Comparison of ENCODE assay signal across 8 mouse cellular contexts in genomic region chr12:40445206-40445605, GRCm38 (mm10). TPM values are rescaled to one million over a fixed set of nuclear protein-coding genes. Genes with fewer than 3 reads are reported as not detected.
DNase-seq lines count a peak whose midpoint lies in the region; ATAC-seq and TF ChIP-seq lines count a peak whose summit lies in the region.

No protein-coding gene starts in this region.

- H3K9ac ChIP-seq in neural tube, embryonic 11.5 days (ENCODE audit: low read length) = peak overlapping the region; percentile 54
- H3K9ac ChIP-seq in lung, embryonic 15.5 days = peak overlapping the region; percentile 56

- TF ChIP-seq POLR2A in cortical plate, adult 2 months (IDR thresholded peaks at IDR 0.05; ENCODE audit: extremely low read depth, insufficient read depth, low read length) = no peak

- H3K36me3 ChIP-seq in neural tube, embryonic 11.5 days (ENCODE audit: control insufficient read depth, insufficient read depth, low read length) = no peaks in the 10 kb centered on the region
- H3K36me3 ChIP-seq in hindbrain, embryonic 10.5 days = no peaks in the 10 kb centered on the region
- no peaks in the 10 kb centered on the region for H3K36me3 ChIP-seq in lung, embryonic 15.5 days

- peak; percentile 25 for DNase-seq in neural tube, embryonic 11.5 days (ENCODE audit: low spot score)
- no peak for DNase-seq in neural tube, embryonic 10.5 days (ENCODE audit: extremely low spot score, low spot score)
- no peak for DNase-seq in hindbrain, embryonic 10.5 days (ENCODE audit: low spot score)
- DNase-seq in Muller cell, postnatal 12 days (ENCODE audit: inconsistent ontology term) = no peak
- DNase-seq in gastrocnemius, adult 18-20 months (ENCODE audit: low spot score) = no peak
- DNase-seq in layer of hippocampus, postnatal 25 days (ENCODE audit: extremely low spot score in 1 of 2, low spot score in 1 of 2) = no peak

- no peaks in the 10 kb centered on the region for H3K27me3 ChIP-seq in neural tube, embryonic 11.5 days (ENCODE audit: control insufficient read depth, insufficient read depth, low read length)
- H3K27me3 ChIP-seq in hindbrain, embryonic 10.5 days (ENCODE audit: insufficient read depth, poor library complexity, severe bottlenecking) = no peaks in the 10 kb centered on the region
- H3K27me3 ChIP-seq in lung, embryonic 15.5 days = no peaks in the 10 kb centered on the region

- no peak overlapping the region for H3K27ac ChIP-seq in neural tube, embryonic 11.5 days (ENCODE audit: low read depth, low read length)
- no peak overlapping the region for H3K27ac ChIP-seq in cortical plate, adult 2 months (ENCODE audit: insufficient read depth, low read length)
- peak overlapping the region; percentile 94 for H3K27ac ChIP-seq in hindbrain, embryonic 10.5 days
- H3K27ac ChIP-seq in lung, embryonic 15.5 days = peak overlapping the region; percentile 48; the same call in 1 of the 2 replicates

- peak overlapping the region; percentile 73 for H3K4me2 ChIP-seq in neural tube, embryonic 11.5 days (ENCODE audit: low read depth)
- peak overlapping the region; percentile 87 for H3K4me2 ChIP-seq in lung, embryonic 15.5 days

- peak; percentile 7 for ATAC-seq in neural tube, embryonic 11.5 days (ENCODE audit: insufficient read depth, low FRiP score, low TSS enrichment)
- peak; percentile 15; the same call in 1 of the 2 replicates for ATAC-seq in lung, embryonic 15.5 days (ENCODE audit: borderline replicate concordance, extremely low read depth, low FRiP score, low TSS enrichment)

- H3K9me3 ChIP-seq in neural tube, embryonic 11.5 days (ENCODE audit: control insufficient read depth, low read length) = no peaks in the 10 kb centered on the region
- no peaks in the 10 kb centered on the region for H3K9me3 ChIP-seq in hindbrain, embryonic 10.5 days
- no peaks in the 10 kb centered on the region for H3K9me3 ChIP-seq in lung, embryonic 15.5 days

- peaks cover 11% of the 10 kb centered on the region; the same call in 1 of the 2 replicates for H3K4me1 ChIP-seq in neural tube, embryonic 11.5 days (ENCODE audit: control insufficient read depth, insufficient read depth, low read length)
- H3K4me1 ChIP-seq in cortical plate, adult 2 months (ENCODE audit: control insufficient read depth, insufficient read depth, low read length) = no peaks in the 10 kb centered on the region; the same call in 1 of the 2 replicates
- peaks cover 43% of the 10 kb centered on the region for H3K4me1 ChIP-seq in hindbrain, embryonic 10.5 days (replicated peaks)
- peaks cover 34% of the 10 kb centered on the region for H3K4me1 ChIP-seq in lung, embryonic 15.5 days

- 2% methylated on average over 16 of the region's 16 CpGs for WGBS in neural tube, embryonic 11.5 days
- WGBS in hindbrain, embryonic 10.5 days = 1% methylated on average over 16 of the region's 16 CpGs
- WGBS in lung, embryonic 15.5 days = 1% methylated on average over 16 of the region's 16 CpGs

- TF ChIP-seq CTCF in cortical plate, adult 2 months (IDR thresholded peaks at IDR 0.05; ENCODE audit: extremely low read depth, insufficient read depth, low read length) = no peak

- H3K4me3 ChIP-seq in neural tube, embryonic 11.5 days (ENCODE audit: low read depth, low read length) = peak overlapping the region; percentile 71
- H3K4me3 ChIP-seq in cortical plate, adult 2 months (ENCODE audit: insufficient read depth, low read length) = peak overlapping the region; percentile 71
- H3K4me3 ChIP-seq in hindbrain, embryonic 10.5 days = peak overlapping the region; percentile 82
- peak overlapping the region; percentile 78 for H3K4me3 ChIP-seq in lung, embryonic 15.5 days

RNA-seq across cellular contexts. Expression of gene Zfp277, which starts 0.5 kb away (rescaled TPM):
- polyA plus RNA-seq in neural tube, embryonic 11.5 days (2014; fragmentation: Nextera tagmentation; extraction: Ambion mirVana) = 40.3 and 40.7 TPM in 2 replicates
- 18.1 and 19.4 TPM in 2 replicates for polyA plus RNA-seq in cortical plate, adult 2 months (2012; rRNA removed)
- polyA plus RNA-seq in hindbrain, embryonic 10.5 days (2016; fragmentation: Nextera tagmentation; extraction: Ambion mirVana) = 36.0 and 37.8 TPM in 2 replicates
- polyA plus RNA-seq in lung, embryonic 15.5 days (2015; fragmentation: Nextera tagmentation; extraction: Ambion mirVana) = 41.5 and 43.8 TPM in 2 replicates
- 1 to 10 TPM; 8.0 to 9.1 TPM for total RNA-seq in gastrocnemius, adult 18-20 months (2021)
- total RNA-seq in layer of hippocampus, postnatal 25 days (2021) = 10 to 100 TPM; 23.9 to 25.1 TPM

RNA-seq across cellular contexts. Expression of gene Dock4, which starts 0.5 kb away (rescaled TPM):
- 16.4 and 19.6 TPM in 2 replicates for polyA plus RNA-seq in neural tube, embryonic 11.5 days (2014; fragmentation: Nextera tagmentation; extraction: Ambion mirVana)
- 41.2 and 45.0 TPM in 2 replicates for polyA plus RNA-seq in cortical plate, adult 2 months (2012; rRNA removed)
- polyA plus RNA-seq in hindbrain, embryonic 10.5 days (2016; fragmentation: Nextera tagmentation; extraction: Ambion mirVana) = 17.6 and 25.1 TPM in 2 replicates
- 23.2 and 28.0 TPM in 2 replicates for polyA plus RNA-seq in lung, embryonic 15.5 days (2015; fragmentation: Nextera tagmentation; extraction: Ambion mirVana)
- total RNA-seq in gastrocnemius, adult 18-20 months (2021) = 10 to 100 TPM in 1 of 2 experiments, 1 to 10 TPM in 1; 8.2 to 10.1 TPM
- 100 to 1,000 TPM; 205 to 242 TPM for total RNA-seq in layer of hippocampus, postnatal 25 days (2021)

Comparison
In these comparisons a context has a peak if more than half of its experiments do, and no peak if none do; other contexts are left out.
1. H3K27ac ChIP-seq: peak in hindbrain, embryonic 10.5 days (single experiment) and lung, embryonic 15.5 days (single experiment); none in neural tube, embryonic 11.5 days (single experiment) and cortical plate, adult 2 months (single experiment).
2. Peak in every context shown above with its lines, with median percentiles within 50 percentile points of each other: H3K4me3 ChIP-seq.